Mouse (Mus musculus) cerebellum, postnatal 36 days (tissue): ENCODE results near the gene Alad.
A peak's percentile ranks its signal among the peaks of the same experiment; 100 is the strongest.

Source experiments
- DNase-seq, 2 experiments: peaks; one replicate each; pipeline ENCODE4 v3.0.0; 2021 to 2022; ENCODE audit warnings: mixed read lengths in 2 of 2

Gene Alad

DNA sequence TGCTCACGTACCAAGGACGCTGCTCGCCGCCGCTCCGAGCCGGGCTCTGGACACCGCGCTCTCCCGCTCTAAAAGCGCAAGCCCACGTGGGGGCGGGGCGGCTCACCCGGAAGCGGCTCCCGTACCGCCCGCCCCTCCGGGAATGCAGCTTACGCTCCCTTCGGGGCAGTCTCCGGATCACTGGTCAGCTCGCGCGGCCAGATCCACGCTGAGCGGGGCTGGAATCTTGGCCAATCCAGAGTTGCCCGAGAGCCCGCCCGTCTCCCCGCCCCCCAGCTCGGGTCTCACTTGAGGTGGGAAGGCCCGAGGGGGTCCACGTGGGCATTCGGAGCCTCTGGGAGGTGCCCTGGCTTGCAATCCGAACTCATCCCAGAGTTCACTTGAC, at the start of gene Alad:
Gene Alad (minus strand): TSS at position 70 of the 385 bp plus-strand sequence.
- DNase-seq = peak; percentile 80 to 87

DNA sequence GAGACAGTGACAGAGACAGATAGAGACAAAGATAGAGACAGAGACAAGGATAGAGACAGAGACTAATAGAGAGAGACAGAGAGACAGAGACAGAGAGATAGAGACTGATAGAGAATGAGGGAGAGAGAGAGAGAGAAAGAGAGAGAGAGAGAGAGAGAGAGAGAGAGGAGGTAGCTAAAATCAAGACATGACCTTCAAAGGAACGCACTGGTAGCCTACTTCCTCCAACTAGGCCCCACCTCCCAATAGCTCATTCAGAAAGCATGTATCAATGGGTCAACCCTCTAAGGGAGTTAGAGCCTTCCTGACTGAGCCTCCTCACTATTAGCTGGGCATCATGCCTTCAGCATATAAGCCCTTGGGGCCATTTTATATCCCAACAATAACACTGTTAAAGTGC, 48.6 kb upstream of the Alad start:
- DNase-seq = no peak

- DNase-seq = peak; percentile 63 to 69
Measured at GRCm38 (mm10) chr4:62567696-62568095, 48.0 kb upstream of the Alad start.

GRCm38 (mm10) chr4:62566530-62566929, 46.8 kb upstream of the Alad start:
- no peak for DNase-seq

DNA sequence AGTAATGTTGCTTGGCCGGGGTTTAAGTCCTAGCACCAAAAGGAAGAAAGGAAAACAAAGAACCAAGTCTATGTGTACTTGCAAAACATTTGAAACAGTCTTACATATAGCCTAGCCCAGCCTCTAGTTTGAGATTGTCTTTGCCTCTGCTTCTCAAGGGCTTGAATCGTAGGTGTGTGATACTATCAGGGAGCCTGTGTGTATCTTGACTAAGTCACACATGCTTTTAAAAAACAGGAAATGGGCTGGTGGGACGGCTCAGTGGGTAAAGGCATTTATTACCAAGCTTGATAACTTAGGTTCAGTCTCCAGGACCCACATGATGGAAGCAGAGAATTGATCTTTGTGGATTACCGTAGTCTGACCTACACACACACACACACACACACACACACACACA, 42.3 kb upstream of the Alad start:
- no peak for DNase-seq

GRCm38 (mm10) chr4:62561630-62562001, 41.9 kb upstream of the Alad start:
- no peak for DNase-seq

DNA sequence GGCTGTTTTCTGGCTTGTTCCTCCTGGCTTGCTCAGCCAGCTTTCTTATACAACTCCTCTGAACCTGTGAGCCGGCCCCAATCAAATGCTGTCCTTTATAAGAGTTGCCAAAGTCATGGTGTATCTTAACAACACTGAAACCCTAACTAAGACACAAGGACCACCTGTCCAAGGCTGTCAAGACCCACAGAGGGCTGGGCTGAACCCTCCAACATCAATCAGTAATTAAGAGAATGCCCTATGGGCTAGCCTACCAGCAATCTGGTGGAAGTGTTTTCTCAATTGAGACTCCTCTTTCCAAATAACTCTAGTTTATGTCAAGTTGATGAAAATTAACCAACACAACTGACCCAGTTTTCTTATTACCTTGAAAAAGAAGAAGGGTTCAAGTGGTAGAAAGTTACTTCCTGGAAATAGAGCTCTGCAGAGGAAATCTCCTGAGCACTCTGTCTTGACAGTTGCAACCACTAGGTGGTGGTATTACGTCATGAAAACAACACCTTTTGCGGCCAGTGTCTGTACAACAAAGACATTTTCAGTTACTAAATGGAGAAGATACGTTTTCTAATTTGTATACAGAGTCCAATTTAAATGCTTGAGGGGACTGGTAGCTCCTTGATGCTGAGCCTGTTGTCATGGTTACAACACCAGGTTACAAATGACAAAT, 41.4 kb upstream of the Alad start:
- peak; percentile 72 to 84 for DNase-seq

DNA sequence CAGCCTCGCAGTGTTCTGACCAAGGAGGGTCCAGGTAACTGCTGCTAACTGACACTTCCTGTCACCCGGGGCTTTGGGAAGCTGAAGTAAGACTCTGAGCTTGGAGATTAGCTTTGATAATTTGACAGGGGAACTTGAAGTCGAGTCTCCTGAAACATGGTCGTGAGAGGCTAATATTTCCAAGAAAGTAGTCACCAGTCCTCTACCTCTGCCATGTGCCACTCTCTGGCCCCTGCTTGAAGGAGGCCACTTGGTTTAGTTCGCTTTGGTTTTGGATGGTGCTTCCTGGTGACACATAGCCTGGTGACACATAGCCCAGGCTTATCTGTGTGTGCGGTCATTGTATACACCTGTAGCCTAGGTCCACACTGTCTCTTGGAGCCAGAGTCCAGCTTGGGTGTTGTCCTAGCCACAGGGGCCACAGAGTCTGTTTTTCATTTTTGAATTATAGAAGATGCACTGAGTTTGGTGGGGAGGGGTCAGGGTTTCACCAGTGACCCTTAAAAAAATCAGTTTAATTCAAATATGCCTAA, 40.1 kb upstream of the Alad start, which contains the start of gene Rgs3:
Gene Rgs3 (plus strand): TSS at position 51 of the 533 bp plus-strand sequence.
- no peak for DNase-seq

GRCm38 (mm10) chr4:62557436-62557835, 37.7 kb upstream of the Alad start:
- DNase-seq = no peak

DNA sequence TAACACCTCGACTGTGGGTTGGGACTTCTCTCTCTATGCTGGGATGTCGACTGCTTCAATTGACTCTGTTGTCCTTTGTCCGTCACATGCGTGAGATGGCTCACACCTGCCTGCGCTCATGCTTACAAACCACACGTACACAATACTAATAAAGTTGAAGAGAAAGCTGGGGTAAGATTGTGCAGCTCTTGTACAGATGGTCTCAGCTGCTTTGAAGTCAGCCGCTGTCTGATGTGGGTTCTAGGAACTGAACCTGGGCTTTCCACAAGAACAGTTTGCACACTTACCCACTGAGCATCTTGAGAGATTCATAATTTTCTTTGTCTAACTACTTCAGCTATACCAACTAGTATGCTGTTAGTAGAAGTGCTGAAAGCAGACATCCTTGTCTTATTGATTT, 32.2 kb upstream of the Alad start:
- DNase-seq = no peak

DNA sequence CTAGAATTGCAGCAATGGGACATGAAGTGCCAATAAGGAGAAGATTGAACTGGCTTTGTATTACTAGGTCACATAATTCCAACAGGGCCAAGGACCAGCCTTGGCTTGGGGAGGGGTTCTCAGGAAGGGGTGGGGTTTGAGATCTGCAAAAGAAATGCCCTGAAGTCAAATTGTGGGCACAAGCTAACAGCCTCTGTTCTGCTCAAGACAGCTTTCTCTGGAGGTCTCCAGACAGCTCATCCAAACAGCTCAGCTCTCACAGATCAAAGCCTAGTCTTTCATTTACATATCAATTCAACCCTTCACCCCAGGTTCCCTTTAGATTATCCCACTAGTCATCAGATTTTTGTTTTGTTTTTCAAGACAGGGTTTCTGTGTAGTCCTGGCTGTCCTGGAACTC, 25.1 kb upstream of the Alad start:
- DNase-seq = no peak

DNA sequence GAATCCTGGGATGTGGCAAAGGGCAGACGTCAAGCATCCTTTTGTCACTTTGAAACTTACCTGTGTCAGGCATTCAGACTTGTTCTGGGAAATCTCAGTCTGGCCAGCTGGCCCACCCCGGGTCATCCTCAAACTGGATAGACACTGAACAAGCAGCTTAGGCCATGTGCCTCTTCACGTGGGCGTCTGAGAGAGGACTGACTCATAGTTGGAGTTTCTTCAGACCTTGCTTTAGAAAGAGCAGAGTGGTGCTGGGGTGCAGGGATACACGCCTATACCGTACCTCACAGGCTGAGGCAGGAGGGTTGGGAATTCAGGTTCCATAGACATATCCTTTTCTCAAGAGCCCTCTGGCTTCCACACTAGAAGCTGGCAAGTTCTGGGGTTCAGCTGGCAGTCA, 24.1 kb upstream of the Alad start:
- no peak for DNase-seq

GRCm38 (mm10) chr4:62541802-62542201, 22.1 kb upstream of the Alad start:
- DNase-seq = no peak

- DNase-seq = no peak
Measured at GRCm38 (mm10) chr4:62533729-62534128, 14.0 kb upstream of the Alad start.

- DNase-seq = no peak
Measured at GRCm38 (mm10) chr4:62527655-62528054, 7.9 kb upstream of the Alad start.

DNA sequence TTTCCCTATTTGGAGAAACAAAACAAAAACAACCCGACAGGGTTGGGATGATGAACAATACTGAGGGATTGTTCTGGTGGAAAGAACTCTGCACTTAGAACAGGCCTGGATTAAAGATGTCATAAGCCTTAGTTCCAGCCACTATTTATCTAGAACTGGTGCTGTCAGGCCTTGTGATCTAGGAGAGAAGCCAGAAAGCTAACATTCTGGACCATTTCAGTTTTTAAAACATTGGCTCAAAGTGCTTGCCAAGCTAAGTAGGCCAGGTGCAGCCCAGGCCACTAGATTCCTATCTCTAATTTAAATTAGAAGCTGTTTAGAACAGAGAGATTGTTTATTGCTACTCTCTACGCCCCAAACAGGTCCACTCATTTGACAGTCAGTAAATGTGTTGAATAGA, 6.5 kb upstream of the Alad start:
- DNase-seq = no peak

- DNase-seq = no peak
Measured at GRCm38 (mm10) chr4:62525489-62525811, 5.7 kb upstream of the Alad start.

DNA sequence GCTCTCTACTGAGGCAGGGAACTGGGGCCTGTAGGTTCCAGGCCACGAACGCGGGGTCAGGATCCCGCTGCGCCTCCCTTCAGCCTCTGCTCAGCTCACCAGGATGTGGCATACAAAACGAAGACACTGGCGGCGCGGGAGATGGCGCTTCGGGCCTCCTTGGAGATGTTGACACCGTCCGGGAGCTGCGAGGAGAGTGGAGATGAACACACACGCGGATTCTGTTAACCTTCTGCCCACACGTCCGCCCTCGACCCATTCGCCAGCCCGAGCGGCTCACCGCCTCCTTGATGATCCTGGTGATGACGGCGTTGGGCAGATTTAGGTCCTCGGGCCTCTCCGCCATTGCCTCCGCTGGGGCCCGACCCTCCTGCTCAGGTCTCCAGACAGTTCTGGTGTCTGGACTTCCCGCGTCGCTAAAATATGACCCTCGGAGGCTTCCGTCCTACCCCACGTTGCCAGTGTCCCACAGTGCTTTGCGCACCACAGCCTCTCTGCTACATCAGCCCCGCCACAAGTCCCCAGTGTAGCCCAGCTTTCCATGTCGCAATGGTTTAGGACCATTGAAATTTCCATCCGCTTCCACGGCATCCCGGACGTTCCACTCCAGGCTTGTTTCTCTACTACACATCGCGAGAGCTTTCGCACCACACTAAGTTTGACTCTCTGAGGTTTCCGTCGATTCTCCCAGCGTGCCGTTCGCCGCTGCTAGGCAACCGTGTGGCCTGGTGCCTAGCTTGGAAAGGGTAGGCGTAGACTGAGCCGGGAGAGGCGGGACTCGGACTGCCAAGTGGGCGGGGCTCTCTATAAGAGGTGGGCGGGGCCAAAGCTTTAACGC, 5.2 kb upstream of the Alad start, which contains the start of the genes Pole3 and 4933430I17Rik:
Gene Pole3 (minus strand): TSS at position 418 of the 838 bp plus-strand sequence.
Gene 4933430I17Rik (plus strand): TSS at position 719 of the 838 bp plus-strand sequence.
- peak; percentile 93 to 98 for DNase-seq

GRCm38 (mm10) chr4:62520892-62521400, 1.2 kb upstream of the Alad start:
- no peak for DNase-seq

DNA sequence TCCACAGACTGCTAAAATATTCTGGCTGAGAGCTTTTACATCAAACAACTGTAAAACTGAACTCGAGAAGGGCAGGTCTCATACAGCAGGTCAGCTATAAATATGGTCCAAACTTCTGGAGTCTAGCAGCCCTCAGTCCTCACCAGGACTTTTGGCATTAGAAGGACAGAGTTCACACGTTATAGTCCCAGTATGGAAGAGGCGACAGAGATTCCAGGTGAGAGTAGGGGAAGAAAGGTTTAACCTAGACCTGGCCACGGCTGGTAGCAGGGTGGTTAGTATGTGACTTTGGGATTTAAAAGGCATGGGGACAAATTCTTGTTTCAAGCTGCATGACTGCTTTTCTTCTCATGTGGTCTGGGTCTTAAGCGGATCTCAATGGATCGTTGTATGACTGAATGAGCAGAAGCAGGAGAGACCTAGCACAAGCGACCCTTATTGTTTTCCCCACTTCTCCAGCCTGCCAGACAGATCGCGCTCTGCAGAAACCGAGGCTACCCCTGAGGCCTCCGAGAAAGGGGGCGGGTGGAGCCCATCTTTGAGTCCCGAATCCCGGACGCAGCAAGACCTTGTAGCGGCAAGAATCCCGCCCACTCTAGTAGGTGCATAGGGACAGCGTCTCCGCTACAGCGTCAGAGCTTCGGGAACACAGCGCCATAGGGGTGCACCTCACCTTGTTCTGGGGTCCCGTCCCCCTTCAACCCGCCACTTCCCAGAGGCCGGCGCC, 433 bp downstream of the Alad start:
- no peak for DNase-seq

- DNase-seq = peak; percentile 73 to 76
Measured at GRCm38 (mm10) chr4:62518416-62519121, 1.1 kb downstream of the Alad start.
